Mouse (Mus musculus) C2C12 (cell line): Measurements from ENCODE around the gene Tpst2.

ENCODE experiments used
- CTCF ChIP-seq: IDR thresholded peaks from one replicate; pipeline ENCODE4 v1.5.1; 2011; ENCODE audit not compliant: control insufficient read depth, insufficient read depth, insufficient read length
- MAX ChIP-seq: IDR thresholded peaks from one replicate; pipeline ENCODE4 v1.6.1; 2011; ENCODE audit warnings: mild to moderate bottlenecking, control low read depth
- MYOD1 ChIP-seq: IDR thresholded peaks from one replicate; pipeline ENCODE4 v1.6.1; 2011; ENCODE audit warnings: low read depth; ENCODE audit not compliant: control insufficient read depth, insufficient read length
- MYOG ChIP-seq: IDR thresholded peaks from one replicate; pipeline ENCODE4 v1.6.1; 2011; ENCODE audit not compliant: control insufficient read depth, insufficient read length; ENCODE audit errors: extremely low read depth
- USF1 ChIP-seq: IDR thresholded peaks from one replicate; pipeline ENCODE4 v1.6.1; 2011; ENCODE audit warnings: low read depth, mild to moderate bottlenecking, control low read depth, moderate library complexity

- TF ChIP-seq USF1 (no peak), CTCF (no peak), MAX (no peak), MYOG (no peak), MYOD1 (no peak)
Observed at GRCm38 (mm10) chr5:112327854-112328253, 51.4 kb downstream of the Tpst2 start.
